Mouse (Mus musculus): Measurements from ENCODE around the gene Nipsnap1. TPM values are rescaled to one million over a fixed set of nuclear protein-coding genes. Genes with fewer than 3 reads are reported as not detected.

The Nipsnap1 gene
- 1 to 10 TPM in 1 of 2 experiments, under 1 TPM in 1; 0.42 to 1.1 TPM for total RNA-seq (2021)
- long read RNA-seq, experiment 1, partial matches to known transcripts: 0 of 1 reads
- long read RNA-seq, experiment 1, other reads (novel, unspliced or antisense): 1 of 1 reads
- long read RNA-seq, experiment 2: 0 reads

- peak; percentile 26 to 39 for DNase-seq
- intact Hi-C loops (cut with DNase I): no loop called here
Measured at GRCm38 (mm10) chr11:4873755-4874475, at the start of gene Nipsnap1. TSS of gene Nipsnap1 (plus strand) at chr11:4873951.

- no peak for DNase-seq
- intact Hi-C loops (cut with DNase I): no loop called here
Measured at GRCm38 (mm10) chr11:4826152-4826778, 47.5 kb upstream of the Nipsnap1 start.

DNA sequence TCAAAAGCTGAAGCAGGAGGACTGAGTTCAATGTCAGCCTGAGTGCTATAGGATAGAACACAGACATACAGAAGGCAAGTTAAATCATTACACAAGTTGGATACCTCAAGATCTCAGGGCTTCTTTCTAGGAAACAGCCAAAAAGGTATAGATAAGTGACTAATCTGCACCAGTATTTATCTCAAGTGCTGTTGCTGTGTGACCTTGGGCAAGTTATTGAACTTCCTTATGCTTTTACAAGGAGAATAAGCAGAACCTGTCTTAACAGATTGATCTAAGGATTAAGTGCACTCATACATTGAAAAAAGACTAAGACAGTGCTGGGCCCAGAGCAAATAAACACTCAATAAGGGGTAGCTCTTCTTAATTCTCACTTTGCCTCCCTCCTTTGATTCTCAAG lies 46.4 kb upstream of the Nipsnap1 start:
- no peak for DNase-seq
- intact Hi-C loops (cut with DNase I): no loop called here

DNA sequence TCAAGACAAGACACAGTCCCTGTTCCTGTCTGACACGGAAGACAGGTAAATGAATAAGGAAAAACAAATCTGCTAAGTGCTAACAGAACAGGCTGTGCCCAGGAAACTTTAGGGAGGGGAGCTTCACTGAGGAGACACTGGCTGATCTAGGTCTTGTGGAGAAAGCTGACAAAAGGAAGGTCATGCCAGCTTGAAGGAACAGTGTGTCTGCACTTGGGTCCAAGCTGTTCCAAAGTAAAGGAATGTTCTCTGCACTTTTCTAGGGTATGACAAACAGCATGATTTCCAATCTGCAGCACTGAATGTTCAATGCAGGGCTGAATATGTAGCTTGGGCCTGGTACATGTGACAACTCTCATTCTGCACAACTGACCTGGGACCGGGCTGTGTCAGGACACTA lies 45.8 kb upstream of the Nipsnap1 start:
- intact Hi-C loops (cut with DNase I): no loop called here
- no peak for DNase-seq

- intact Hi-C loops (cut with DNase I): loop anchor here (10.0 kb wide), 1 partner anchor 396 kb away; no protein-coding TSS in a partner anchor
- no peak for DNase-seq
Measured at GRCm38 (mm10) chr11:4831066-4831465, 42.7 kb upstream of the Nipsnap1 start.

DNA sequence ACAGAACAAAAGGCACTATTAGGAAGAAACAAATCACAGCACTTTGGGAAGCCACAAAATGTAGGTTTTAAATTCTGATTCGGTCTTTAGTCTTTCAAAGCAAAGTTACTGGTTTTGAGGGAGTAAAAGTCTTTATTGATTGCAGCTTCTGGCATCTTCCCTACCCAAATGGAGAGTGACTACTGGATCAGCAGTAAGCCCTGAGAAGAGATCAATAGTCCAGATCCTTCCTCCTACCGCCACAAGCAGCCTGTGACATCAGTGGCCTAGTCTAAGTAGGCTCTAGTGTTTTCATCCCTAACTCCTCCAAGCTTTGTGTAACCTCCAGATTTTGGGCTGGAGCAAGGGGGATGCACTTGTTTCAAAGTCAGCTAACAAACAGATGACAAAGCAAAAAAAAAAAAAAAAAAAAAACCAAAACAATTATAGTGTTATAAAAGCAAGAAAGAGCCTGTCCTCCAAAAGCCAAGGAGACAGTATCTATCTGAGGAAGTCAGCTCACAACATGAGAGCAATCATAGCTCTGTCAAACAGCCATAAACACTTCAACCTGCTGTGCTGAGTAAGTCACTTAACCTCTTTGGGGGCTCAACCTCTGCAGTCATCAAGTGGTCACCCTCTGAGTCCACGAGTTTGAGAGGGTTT lies 40.3 kb upstream of the Nipsnap1 start:
- DNase-seq: no peak
- intact Hi-C loops (cut with DNase I): loop anchor here (10.0 kb wide), 1 partner anchor 399 kb away; no protein-coding TSS in a partner anchor

DNA sequence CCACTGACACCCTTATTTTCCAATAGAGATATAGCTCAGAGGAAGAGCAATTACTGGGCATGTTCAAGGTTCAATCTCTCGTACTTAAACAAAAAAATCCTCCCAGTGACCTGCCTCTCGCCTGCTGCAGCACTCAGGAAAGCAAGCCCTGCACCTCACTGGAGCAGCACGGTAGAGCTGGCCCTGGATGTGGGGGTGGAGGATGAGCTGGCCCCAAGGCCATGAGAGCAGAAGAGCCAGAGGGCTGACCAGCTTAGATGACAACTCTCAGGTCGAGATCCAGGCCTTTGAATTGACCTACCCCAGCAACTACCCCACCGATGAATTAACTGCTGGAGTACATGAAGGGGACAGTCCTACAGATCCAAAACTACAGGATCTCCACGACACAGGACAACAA lies 38.3 kb upstream of the Nipsnap1 start:
- no peak for DNase-seq
- intact Hi-C loops (cut with DNase I): loop anchor here (10.0 kb wide), 1 partner anchor 401 kb away; no protein-coding TSS in a partner anchor

- DNase-seq: no peak
- intact Hi-C loops (cut with DNase I): loop anchor here (10.0 kb wide), 1 partner anchor 402 kb away; no protein-coding TSS in a partner anchor
Measured at GRCm38 (mm10) chr11:4836755-4837154, 37.0 kb upstream of the Nipsnap1 start.

GRCm38 (mm10) chr11:4837342-4837741 lies 36.4 kb upstream of the Nipsnap1 start:
- intact Hi-C loops (cut with DNase I): loop anchor here (10.0 kb wide), 1 partner anchor 403 kb away; no protein-coding TSS in a partner anchor
- DNase-seq: no peak

GRCm38 (mm10) chr11:4838235-4838634 lies 35.5 kb upstream of the Nipsnap1 start:
- intact Hi-C loops (cut with DNase I): loop anchor here (10.0 kb wide), 1 partner anchor 403 kb away; no protein-coding TSS in a partner anchor
- DNase-seq: no peak

GRCm38 (mm10) chr11:4840942-4841526 lies 32.7 kb upstream of the Nipsnap1 start:
- DNase-seq: no peak
- intact Hi-C loops (cut with DNase I): no loop called here

DNA sequence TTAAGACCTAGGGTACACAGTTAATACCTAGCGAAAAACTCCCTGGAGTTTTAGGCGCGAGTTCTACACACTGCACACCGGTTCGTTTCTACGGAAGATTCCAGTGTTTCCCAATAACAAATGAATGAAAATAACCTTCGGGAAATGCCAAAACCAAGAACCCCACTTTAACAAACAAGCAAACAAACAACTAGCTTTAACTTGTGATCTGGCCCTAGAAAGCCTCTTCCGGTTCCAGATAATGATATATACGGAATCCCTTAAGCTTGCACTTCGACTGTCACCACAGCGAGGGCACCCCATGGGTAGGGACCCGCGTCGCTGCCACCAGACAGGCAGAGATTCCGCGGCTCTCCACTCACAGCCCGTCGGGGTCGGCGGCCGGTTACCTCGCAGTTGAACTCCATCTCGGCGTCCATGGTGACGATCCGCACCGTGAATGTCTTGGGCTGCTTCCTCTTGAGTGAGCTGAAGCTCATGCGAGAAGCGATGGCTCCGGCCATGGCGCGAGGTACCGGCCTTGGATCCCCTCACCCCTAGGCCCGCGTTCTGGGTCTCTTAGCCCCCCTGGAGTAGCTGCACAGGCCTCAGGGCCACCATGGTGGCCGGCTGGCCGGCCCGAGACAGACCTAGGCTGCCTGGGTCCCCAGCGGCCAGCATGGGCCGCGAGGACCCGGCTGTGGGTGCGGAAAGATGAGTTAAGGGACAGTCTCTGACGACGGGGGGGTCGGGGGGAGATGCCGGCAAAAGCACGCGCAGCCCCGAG lies 25.1 kb upstream of the Nipsnap1 start:
- peak in 1 of 2 experiments; percentile 47 for DNase-seq

GRCm38 (mm10) chr11:4849258-4849943 lies 24.4 kb upstream of the Nipsnap1 start, which contains the start of gene Nf2:
TSS of gene Nf2 (minus strand) at chr11:4849536.
- peak; percentile 94 to 96 for DNase-seq
- intact Hi-C loops (cut with DNase I): no loop called here

More for the DNA sequence above, 25.1 kb upstream of the Nipsnap1 start:
- intact Hi-C loops (cut with DNase I): no loop called here

DNA sequence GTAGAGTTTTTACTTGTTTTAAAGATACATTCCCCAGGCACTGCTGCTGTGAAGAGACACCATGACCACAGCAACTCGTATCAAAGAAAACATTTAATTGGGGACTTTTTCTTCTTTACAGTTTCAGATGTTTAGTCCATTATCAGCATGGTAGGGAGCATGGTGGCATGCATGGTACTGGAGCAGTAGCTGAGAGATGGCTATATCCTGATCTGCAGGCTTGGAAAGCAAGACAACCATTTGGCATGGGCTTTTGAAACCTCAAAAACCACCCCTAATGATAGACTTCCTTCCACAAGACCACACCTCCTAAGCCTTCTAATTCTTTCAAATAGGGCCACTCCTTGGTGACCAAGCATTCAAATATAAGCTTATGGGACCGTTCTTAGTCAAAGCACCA lies 23.3 kb upstream of the Nipsnap1 start:
- intact Hi-C loops (cut with DNase I): no loop called here
- DNase-seq: no peak

- DNase-seq: no peak
- intact Hi-C loops (cut with DNase I): no loop called here
Measured at GRCm38 (mm10) chr11:4853021-4853420, 20.7 kb upstream of the Nipsnap1 start.

DNA sequence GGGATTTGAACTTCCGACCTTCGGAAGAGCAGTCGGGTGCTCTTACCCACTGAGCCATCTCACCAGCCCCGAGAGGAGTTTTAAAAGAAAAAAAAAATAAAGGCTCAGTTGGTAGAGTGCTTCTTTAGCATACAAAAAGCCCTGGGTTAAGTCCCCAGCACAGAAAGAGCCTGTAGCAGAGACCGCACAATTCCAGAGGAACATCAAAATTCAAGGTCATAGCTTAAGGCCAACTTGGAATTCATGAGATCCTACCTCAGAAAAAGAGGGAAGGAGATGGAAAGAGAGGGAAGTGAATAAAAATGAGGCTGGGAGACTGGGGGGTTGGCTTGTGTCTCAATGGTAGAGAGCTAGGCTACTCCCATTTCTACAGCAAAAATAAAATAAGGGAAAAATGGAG lies 19.6 kb upstream of the Nipsnap1 start:
- DNase-seq: no peak
- intact Hi-C loops (cut with DNase I): no loop called here

DNA sequence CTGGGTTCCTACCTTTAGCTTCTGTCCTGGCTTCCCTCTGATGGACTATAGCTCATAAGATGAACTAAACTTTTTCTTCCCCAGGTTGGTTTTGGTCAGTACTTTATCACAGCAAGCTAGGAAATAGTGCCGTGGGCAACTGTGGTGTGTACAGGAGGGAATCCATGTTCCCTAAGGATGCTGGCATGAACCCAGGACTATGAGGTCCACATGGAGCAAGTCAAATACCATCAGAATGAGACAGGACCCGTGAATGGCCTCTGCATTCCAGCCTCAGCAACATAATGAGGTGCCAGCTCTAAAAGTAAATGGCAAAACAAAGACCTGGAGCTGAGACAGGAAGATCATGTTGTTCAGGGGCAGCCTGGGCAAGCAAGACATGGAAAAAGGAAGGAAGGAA lies 15.3 kb upstream of the Nipsnap1 start:
- intact Hi-C loops (cut with DNase I): no loop called here
- DNase-seq: no peak

- DNase-seq: no peak
- intact Hi-C loops (cut with DNase I): loop anchor here (10.0 kb wide), 1 partner anchor 426 kb away; no protein-coding TSS in a partner anchor
Measured at GRCm38 (mm10) chr11:4860986-4861385, 12.8 kb upstream of the Nipsnap1 start.
